Mouse (Mus musculus) lung, adult 2 months (tissue): Measurements from ENCODE around the gene Wfikkn1. TPM values are rescaled to one million over a fixed set of nuclear protein-coding genes. Genes with fewer than 3 reads are reported as not detected.

Experiments used
- DNase-seq: peaks from one replicate; pipeline ENCODE4 v3.0.0; 2022
- H3K4me1 ChIP-seq: fragments of 200-500 bp; 2 replicates; pipeline ENCODE4 v1.6.1; 2011; ENCODE audit warnings: low read length; ENCODE audit not compliant: control insufficient read depth, insufficient read depth
- H3K4me3 ChIP-seq: fragments of 200-500 bp; replicated peaks from 2 replicates; pipeline ENCODE3; 2011; ENCODE audit warnings: low read depth, mild to moderate bottlenecking, control low read depth, low read length; ENCODE audit errors: extremely low read depth
- CTCF ChIP-seq: fragments of 200-500 bp; IDR thresholded peaks from 2 replicates; pipeline ENCODE4 v1.5.1; 2011; ENCODE audit warnings: mild to moderate bottlenecking, low read length, control low read depth; ENCODE audit not compliant: insufficient read depth
- POLR2A ChIP-seq: fragments of 200-500 bp; IDR thresholded peaks from 2 replicates; pipeline ENCODE4 v1.6.1; 2011; ENCODE audit warnings: low read depth, mild to moderate bottlenecking, control low read depth, low read length, borderline replicate concordance; ENCODE audit errors: extremely low read depth
- WGBS: fragments of 180-500 bp; shearing (Covaris S2); methylation state at CpG from one replicate; pipeline ENCODE4 v1.1.7; 2018; 5-methylcytosine and 5-hydroxymethylcytosine counted together
- polyA plus RNA-seq: library from polyadenylated mRNA; depleted of rRNA; stranded (reverse); fragments of >200 nt; gene quantifications from 2 replicates; pipeline ENCODE4 v1.2.3, GENCODE M21; 2012

Gene Wfikkn1
- polyA plus RNA-seq, 1 experiment, result 1.4 TPM

GRCm38 (mm10) chr17:25834595-25835222 is 45.9 kb downstream of the Wfikkn1 start:
- no peak for DNase-seq
- Histone ChIP-seq H3K4me1 (peaks cover 24% of the 10 kb centered on the region), H3K4me3 (no peak overlapping the region)
- TF ChIP-seq CTCF, result no peak
- no peak for TF ChIP-seq POLR2A
- WGBS, result 79% methylated on average over 12 of the region's 12 CpGs

DNA sequence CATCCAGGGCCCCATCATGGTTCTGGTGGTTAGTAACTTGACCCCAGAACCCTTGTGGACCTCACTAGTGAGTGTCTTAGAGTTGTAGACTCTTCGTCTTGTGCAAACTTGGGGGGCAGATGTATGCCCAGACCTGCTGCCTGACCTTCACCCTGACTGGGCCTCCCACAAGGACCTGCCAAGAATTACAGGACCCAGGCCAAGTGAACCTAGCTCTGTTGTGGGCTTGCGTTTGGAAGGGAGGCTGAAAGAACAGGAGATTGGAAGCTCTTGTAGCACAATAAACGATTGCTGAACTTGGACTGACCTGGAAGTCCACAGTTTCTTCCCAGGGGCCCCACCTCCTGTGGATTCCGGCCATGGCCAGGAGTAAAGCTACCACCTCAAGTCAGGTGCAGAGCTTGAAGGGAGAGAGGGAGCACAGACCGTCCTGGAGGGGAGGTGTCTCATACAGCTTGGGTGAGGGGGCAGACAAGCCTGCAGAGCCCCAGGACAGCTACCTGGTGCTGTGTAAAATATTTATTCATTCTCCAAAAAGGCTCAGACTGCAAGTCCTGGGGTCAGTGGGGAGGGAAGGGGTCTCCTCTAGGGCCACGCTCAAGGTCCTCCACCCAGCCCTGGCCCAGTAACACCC is 46.6 kb downstream of the Wfikkn1 start:
- H3K4me3 ChIP-seq, result peak overlapping the region; percentile 84
- peak; percentile 29 for DNase-seq
- 28% methylated on average over 6 of the region's 6 CpGs for WGBS
- TF ChIP-seq POLR2A (no peak), CTCF (no peak)
- H3K4me1 ChIP-seq, result peaks cover 27% of the 10 kb centered on the region

- peaks cover 30% of the 10 kb centered on the region for H3K4me1 ChIP-seq
- WGBS, result under 1% methylated on average over 24 of the region's 24 CpGs
- H3K4me3 ChIP-seq, result peak within 1 kb of the TSS; percentile 84
- no peak; the same call in 1 of the 2 replicates for TF ChIP-seq POLR2A
- no peak for TF ChIP-seq CTCF
- no peak for DNase-seq
Observed at GRCm38 (mm10) chr17:25833291-25833663, 47.4 kb downstream of the Wfikkn1 start, which contains the start of gene Stub1. Gene Stub1, minus strand, starts transcription at chr17:25833404.

DNA sequence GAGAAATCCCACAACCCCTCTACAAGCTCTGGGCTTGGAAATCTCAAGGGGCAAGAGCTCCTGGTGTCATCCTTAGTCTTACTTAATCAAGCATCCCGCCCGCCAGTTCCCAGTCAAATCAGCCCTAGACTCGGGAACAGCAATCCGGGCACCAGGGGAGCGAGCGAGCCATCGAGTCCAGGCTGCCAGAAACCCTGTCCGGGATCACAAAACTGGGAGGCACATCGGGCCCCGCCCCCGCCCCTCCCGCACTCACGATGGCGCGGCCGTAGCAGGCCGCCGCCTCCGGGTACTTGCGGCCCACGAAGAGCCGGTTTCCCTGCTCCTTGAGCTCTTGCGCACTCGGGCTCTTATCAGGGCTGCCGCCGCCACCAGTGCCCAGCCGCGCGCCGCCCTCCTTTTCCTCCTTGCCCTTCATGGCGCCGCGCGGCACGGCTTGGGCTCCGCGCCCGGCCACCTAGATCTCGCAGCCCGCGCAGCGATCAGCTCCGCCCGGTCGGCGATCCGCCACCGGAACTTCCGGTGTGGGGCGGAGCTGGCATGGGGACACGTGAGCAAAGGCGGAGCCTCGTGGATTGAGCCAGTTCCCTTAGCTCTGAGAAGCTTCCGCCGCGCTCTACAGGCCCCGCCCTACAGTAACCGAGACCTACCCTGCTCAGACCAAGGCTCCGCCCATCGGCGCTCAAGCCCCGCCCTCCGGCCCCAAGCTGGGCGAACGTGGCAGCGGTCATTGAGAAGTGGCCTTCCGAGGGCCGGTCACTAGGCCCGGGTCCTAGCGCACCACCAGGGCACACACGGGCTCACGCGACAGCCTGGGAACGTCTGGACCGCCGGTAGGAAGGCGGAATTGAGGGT is 48.0 kb downstream of the Wfikkn1 start:
- DNase-seq, result peak; percentile 99
- Histone ChIP-seq H3K4me3 (peak overlapping the region; percentile 84), H3K4me1 (peaks cover 31% of the 10 kb centered on the region)
- TF ChIP-seq CTCF, result no peak
- TF ChIP-seq POLR2A, result peak; percentile 51
- whole genome bisulfite sequencing, result under 1% methylated on average over 77 of the region's 77 CpGs

DNA sequence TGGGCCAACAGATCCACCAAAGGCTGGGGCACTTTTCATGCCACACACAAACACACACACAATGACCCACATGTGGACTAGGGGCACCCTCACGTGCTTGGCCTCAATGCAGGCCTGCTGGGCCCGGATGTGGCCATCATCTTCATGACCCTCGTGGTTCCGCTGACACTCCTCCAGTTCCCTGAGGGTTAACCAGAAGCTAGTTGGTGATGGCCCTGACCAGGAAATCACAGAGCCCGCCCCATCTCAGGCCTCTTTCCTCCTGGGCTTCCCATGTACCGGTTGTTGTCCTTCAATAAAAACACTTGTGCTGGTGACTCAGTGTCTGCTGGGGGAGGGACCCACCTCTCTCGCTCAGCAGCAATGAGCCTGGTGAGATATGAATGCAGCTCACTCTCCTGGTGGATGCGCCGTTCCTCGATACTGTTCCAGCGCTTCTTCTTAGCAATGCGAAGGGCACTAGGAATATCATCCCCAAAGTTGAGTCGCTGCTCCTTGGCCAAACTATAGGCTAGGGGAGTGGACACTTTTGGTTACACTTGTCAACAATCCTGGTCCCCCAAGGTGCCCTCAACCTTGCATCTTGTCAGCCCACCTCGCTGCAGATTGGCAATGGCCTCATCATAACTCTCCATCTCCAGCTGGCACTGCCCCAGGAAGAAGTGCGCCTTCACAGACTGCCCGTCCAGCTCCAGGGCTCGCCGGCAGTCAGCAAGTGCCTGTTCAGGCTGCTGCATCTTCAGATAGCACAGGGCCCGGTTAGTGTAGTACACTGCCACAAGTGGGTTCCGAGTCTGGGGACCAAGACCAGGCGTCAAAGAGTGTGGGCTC is 49.0 kb downstream of the Wfikkn1 start:
- Histone ChIP-seq H3K4me3 (peak overlapping the region; percentile 77), H3K4me1 (peaks cover 28% of the 10 kb centered on the region)
- no peak for DNase-seq
- TF ChIP-seq POLR2A, result no peak
- WGBS, result 40% methylated on average over 21 of the region's 21 CpGs

- no peak for TF ChIP-seq CTCF
- no peak overlapping the region for H3K4me3 ChIP-seq
- 80% methylated on average over 14 of the region's 14 CpGs for WGBS
- no peak for DNase-seq
- peaks cover 24% of the 10 kb centered on the region for H3K4me1 ChIP-seq
Observed at GRCm38 (mm10) chr17:25830806-25831431, 49.7 kb downstream of the Wfikkn1 start.

GRCm38 (mm10) chr17:25830200-25830753 is 50.4 kb downstream of the Wfikkn1 start:
- Histone ChIP-seq H3K4me1 (peaks cover 24% of the 10 kb centered on the region), H3K4me3 (no peak overlapping the region)
- 70% methylated on average over 4 of the region's 4 CpGs for WGBS
- no peak for DNase-seq
- TF ChIP-seq POLR2A (0 out of 2 replicates have a peak, but pooled peaks have one; percentile 4), CTCF (no peak)

GRCm38 (mm10) chr17:25829558-25830017 is 51.1 kb downstream of the Wfikkn1 start:
- Histone ChIP-seq H3K4me1 (peaks cover 22% of the 10 kb centered on the region), H3K4me3 (peak overlapping the region; percentile 95)
- no peak for TF ChIP-seq POLR2A
- no peak for TF ChIP-seq CTCF
- no peak for DNase-seq
- 33% methylated on average over 8 of the region's 8 CpGs for WGBS
